Mouse (Mus musculus) left cerebral cortex, postnatal 14 days (tissue): ENCODE results near the gene Lmntd1. TPM values are rescaled to one million over a fixed set of nuclear protein-coding genes. Genes with fewer than 3 reads are reported as not detected.

ENCODE experiments used
- DNase-seq, 2 experiments: peaks; one replicate each; pipeline ENCODE4 v3.0.0; 2021 to 2022; ENCODE audit warnings: low spot score in 2 of 2, mixed read lengths in 1 of 2
- intact Hi-C: fragments of 180-260 bp; cut with DNase I; formaldehyde crosslinking; loops from one replicate; pipeline ENCODE4 v1.15.1; 2025
- total RNA-seq, 2 experiments: library from RNA; stranded (reverse); gene quantifications; 2 replicates each; pipeline ENCODE4 v1.2.3; 2021

Gene Lmntd1
- total RNA-seq, 2 experiments from 2014 or later = 2.2 to 2.4 TPM

- intact Hi-C loops = no loop called here
- no peak for DNase-seq
Measured at GRCm38 (mm10) chr6:145417720-145418440, 196.2 kb downstream of the Lmntd1 start.

GRCm38 (mm10) chr6:145417014-145417719, 197.0 kb downstream of the Lmntd1 start:
- DNase-seq = peak in 1 of 2 experiments; percentile 48
- intact Hi-C loops = no loop called here

- intact Hi-C loops = no loop called here
- DNase-seq = no peak
Measured at GRCm38 (mm10) chr6:145404369-145405051, 209.6 kb downstream of the Lmntd1 start.

GRCm38 (mm10) chr6:145401140-145401539, 213.0 kb downstream of the Lmntd1 start:
- DNase-seq = no peak
- intact Hi-C loops = no loop called here

GRCm38 (mm10) chr6:145397881-145398280, 216.2 kb downstream of the Lmntd1 start:
- intact Hi-C loops = loop anchor here (10.0 kb wide), 1 partner anchor 1017 kb away; no protein-coding TSS in a partner anchor
- DNase-seq = no peak

- DNase-seq = peak; percentile 30 to 53
- intact Hi-C loops = loop anchor here (10.0 kb wide), 1 partner anchor 1018 kb away; no protein-coding TSS in a partner anchor
Measured at GRCm38 (mm10) chr6:145396534-145396933, 217.6 kb downstream of the Lmntd1 start.

- no peak for DNase-seq
- intact Hi-C loops = loop anchor here (10.0 kb wide), 1 partner anchor 1024 kb away; no protein-coding TSS in a partner anchor
Measured at GRCm38 (mm10) chr6:145390421-145390820, 223.7 kb downstream of the Lmntd1 start.

- intact Hi-C loops = loop anchor here (10.0 kb wide), 1 partner anchor 1025 kb away; no protein-coding TSS in a partner anchor
- peak; percentile 71 to 81 for DNase-seq
Measured at GRCm38 (mm10) chr6:145389904-145390303, 224.2 kb downstream of the Lmntd1 start.

- intact Hi-C loops = no loop called here
- DNase-seq = peak; percentile 50 to 81
Measured at GRCm38 (mm10) chr6:145387378-145387777, 226.7 kb downstream of the Lmntd1 start.

- intact Hi-C loops = no loop called here
- DNase-seq = no peak
Measured at GRCm38 (mm10) chr6:145382586-145383380, 231.3 kb downstream of the Lmntd1 start.

GRCm38 (mm10) chr6:145380961-145381360, 233.2 kb downstream of the Lmntd1 start:
- intact Hi-C loops = no loop called here
- DNase-seq = no peak

GRCm38 (mm10) chr6:145379175-145379574, 234.9 kb downstream of the Lmntd1 start:
- intact Hi-C loops = no loop called here
- no peak for DNase-seq

GRCm38 (mm10) chr6:145378689-145379088, 235.4 kb downstream of the Lmntd1 start:
- DNase-seq = no peak
- intact Hi-C loops = no loop called here

GRCm38 (mm10) chr6:145374372-145374771, 239.7 kb downstream of the Lmntd1 start:
- intact Hi-C loops = no loop called here

GRCm38 (mm10) chr6:145373712-145374221, 240.4 kb downstream of the Lmntd1 start:
- intact Hi-C loops = no loop called here

More at GRCm38 (mm10) chr6:145374372-145374771, 239.7 kb downstream of the Lmntd1 start:
- DNase-seq = no peak

GRCm38 (mm10) chr6:145372066-145372465, 242.1 kb downstream of the Lmntd1 start:
- DNase-seq = no peak
- intact Hi-C loops = no loop called here

More at GRCm38 (mm10) chr6:145373712-145374221, 240.4 kb downstream of the Lmntd1 start:
- peak; percentile 70 to 86 for DNase-seq

GRCm38 (mm10) chr6:145371586-145371985, 242.5 kb downstream of the Lmntd1 start:
- DNase-seq = no peak
- intact Hi-C loops = no loop called here

GRCm38 (mm10) chr6:145370302-145370701, 243.8 kb downstream of the Lmntd1 start:
- no peak for DNase-seq
- intact Hi-C loops = no loop called here

GRCm38 (mm10) chr6:145369290-145369689, 244.8 kb downstream of the Lmntd1 start:
- no peak for DNase-seq
- intact Hi-C loops = loop anchor here (10.0 kb wide), 1 partner anchor 426 kb away; no protein-coding TSS in a partner anchor
